Mouse (Mus musculus) frontal cortex, postnatal 14 days (tissue): ENCODE measurements around the gene Prok1.

Source experiments
- DNase-seq, 2 experiments: peaks; one replicate each; pipeline ENCODE4 v3.0.0; 2022; ENCODE audit warnings: low spot score in 2 of 2

The Prok1 gene

GRCm38 (mm10) chr3:107238051-107238450 is 1.5 kb downstream of the Prok1 start:
- DNase-seq, result no peak

- no peak for DNase-seq
These were observed 5.6 kb downstream of the Prok1 start for GRCm38 (mm10) chr3:107233945-107234344.

- peak; percentile 75 to 89 for DNase-seq
These were observed 6.1 kb downstream of the Prok1 start for GRCm38 (mm10) chr3:107233351-107233813.

- no peak for DNase-seq
These were observed 8.3 kb downstream of the Prok1 start for GRCm38 (mm10) chr3:107231202-107231601.

GRCm38 (mm10) chr3:107230527-107230926 is 9.0 kb downstream of the Prok1 start, which contains the start of gene A630076J17Rik:
A630076J17Rik (plus strand) TSS chr3:107230614.
- no peak for DNase-seq

GRCm38 (mm10) chr3:107229822-107230221 is 9.7 kb downstream of the Prok1 start:
- DNase-seq, result no peak

- no peak for DNase-seq
These were observed 10.3 kb downstream of the Prok1 start for GRCm38 (mm10) chr3:107229221-107229620.

- DNase-seq, result no peak
These were observed 13.7 kb downstream of the Prok1 start for GRCm38 (mm10) chr3:107225820-107226219.

- DNase-seq, result no peak
These were observed 16.3 kb downstream of the Prok1 start for GRCm38 (mm10) chr3:107223230-107223629.

GRCm38 (mm10) chr3:107221608-107222007 is 17.9 kb downstream of the Prok1 start, which contains the start of gene Cym:
Cym (minus strand) TSS chr3:107221732.
- DNase-seq, result no peak

- no peak for DNase-seq
These were observed 20.9 kb downstream of the Prok1 start for GRCm38 (mm10) chr3:107218572-107218971.

GRCm38 (mm10) chr3:107217101-107217480 is 22.4 kb downstream of the Prok1 start:
- DNase-seq, result no peak

GRCm38 (mm10) chr3:107216400-107217100 is 23.0 kb downstream of the Prok1 start:
- no peak for DNase-seq

GRCm38 (mm10) chr3:107214606-107215005 is 24.9 kb downstream of the Prok1 start:
- no peak for DNase-seq

GRCm38 (mm10) chr3:107207625-107208253 is 31.8 kb downstream of the Prok1 start:
- no peak for DNase-seq

GRCm38 (mm10) chr3:107206490-107207150 is 32.9 kb downstream of the Prok1 start:
- DNase-seq, result no peak

GRCm38 (mm10) chr3:107205994-107206393 is 33.5 kb downstream of the Prok1 start:
- DNase-seq, result peak in 1 of 2 experiments; percentile 58

- no peak for DNase-seq
These were observed 34.3 kb downstream of the Prok1 start for GRCm38 (mm10) chr3:107205170-107205569.

- DNase-seq, result no peak
These were observed 35.1 kb downstream of the Prok1 start for GRCm38 (mm10) chr3:107204413-107204812.

- DNase-seq, result no peak
These were observed 38.0 kb downstream of the Prok1 start for GRCm38 (mm10) chr3:107201310-107202180.

- DNase-seq, result peak; percentile 47 to 63
These were observed 51.1 kb downstream of the Prok1 start for GRCm38 (mm10) chr3:107188226-107188899.
